Mouse (Mus musculus) MEL (cell line): ENCODE measurements around the gene Gmppa.

Experiments used
- CTCF ChIP-seq, 3 experiments: IDR thresholded peaks in 2 of 3; conservative IDR thresholded peaks in 1 of 3; 2 replicates each; pipeline ENCODE4 v1.5.1; 2011 to 2012; ENCODE audit warnings: low read length in 3 of 3, low read depth in 2 of 3, mild to moderate bottlenecking in 2 of 3, improper control_type of control experiment in 1 of 3, inconsistent platforms in 1 of 3, mixed read lengths in 1 of 3, moderate library complexity in 1 of 3; ENCODE audit not compliant: control insufficient read depth in 1 of 3, insufficient read depth in 1 of 3, poor library complexity in 1 of 3, severe bottlenecking in 1 of 3
- POLR2A ChIP-seq, 2 experiments: IDR thresholded peaks; 2 replicates each; pipeline ENCODE4 v1.6.1; 2011 to 2012; ENCODE audit warnings: low read length in 2 of 2, mild to moderate bottlenecking in 2 of 2, control low read depth in 1 of 2, improper control_type of control experiment in 1 of 2, low read depth in 1 of 2, moderate library complexity in 1 of 2; ENCODE audit not compliant: control insufficient read depth in 1 of 2, insufficient read depth in 1 of 2, poor library complexity in 1 of 2
- ZC3H11A ChIP-seq: IDR thresholded peaks from 2 replicates; pipeline ENCODE4 v1.6.1; 2012; ENCODE audit warnings: low read depth, mild to moderate bottlenecking, inconsistent platforms, low read length, improper control_type of control experiment

DNA sequence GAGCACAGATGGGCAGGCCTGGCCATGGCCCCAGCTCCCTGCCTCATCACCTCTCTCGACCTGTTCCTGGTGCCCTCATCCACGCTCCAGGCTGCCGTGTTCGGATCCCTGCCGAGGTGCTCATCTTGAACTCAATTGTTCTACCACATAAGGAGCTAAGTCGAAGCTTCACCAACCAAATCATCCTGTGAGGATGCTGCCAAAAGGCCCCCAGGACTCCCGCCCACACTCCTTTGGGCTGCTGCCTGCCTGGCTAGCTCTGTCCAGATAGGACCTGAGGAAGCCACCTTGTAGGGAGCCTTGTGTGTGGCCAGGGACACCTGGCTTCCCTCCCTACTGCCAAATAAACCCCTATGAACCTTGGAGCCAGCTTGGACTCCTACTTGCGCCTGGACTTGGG is 7.1 kb downstream of the Gmppa start:
- TF ChIP-seq CTCF (IDR thresholded peaks at IDR 0.05 in 2 of 3, conservative IDR thresholded peaks at IDR 0.05 in 1 of 3; ENCODE audit: control insufficient read depth in 1 of 3, insufficient read depth in 1 of 3, low read depth in 2 of 3, low read length in 3 of 3, poor library complexity in 1 of 3, severe bottlenecking in 1 of 3): no peak
- no peak for TF ChIP-seq POLR2A (IDR thresholded peaks at IDR 0.05; ENCODE audit: control insufficient read depth in 1 of 2, insufficient read depth in 1 of 2, low read depth in 1 of 2, low read length in 2 of 2, poor library complexity in 1 of 2)
- TF ChIP-seq ZC3H11A: no peak
